Mouse (Mus musculus) brain, embryonic 14.5 days (tissue): ENCODE data around the gene Unc5b. TPM values are rescaled to one million over a fixed set of nuclear protein-coding genes. Genes with fewer than 3 reads are reported as not detected.
A peak's percentile ranks its signal among the peaks of the same experiment; 100 is the strongest.

Experiments used
- DNase-seq: peaks from one replicate; pipeline ENCODE4 v3.0.0-alpha.2; 2011; ENCODE audit warnings: low read depth
- CTCF ChIP-seq: fragments of 200-500 bp; IDR thresholded peaks from 2 replicates; pipeline ENCODE4 v1.5.1; 2012; ENCODE audit warnings: inconsistent platforms, mild to moderate bottlenecking, moderate library complexity, borderline replicate concordance; ENCODE audit not compliant: insufficient read depth, insufficient read length; ENCODE audit errors: extremely low read depth
- POLR2A ChIP-seq: fragments of 200-500 bp; IDR thresholded peaks from 2 replicates; pipeline ENCODE4 v1.6.1; 2012; ENCODE audit warnings: mild to moderate bottlenecking, inconsistent platforms, borderline replicate concordance; ENCODE audit not compliant: poor library complexity, insufficient read depth, insufficient read length, severe bottlenecking; ENCODE audit errors: extremely low read depth
- polyA plus RNA-seq: library from polyadenylated mRNA; depleted of rRNA; stranded (reverse); fragments of >200 nt; gene quantifications from 2 replicates; pipeline ENCODE4 v1.2.3, GENCODE M21; 2012

Gene Unc5b
- polyA plus RNA-seq, 1 experiment: 12.7 TPM

GRCm38 (mm10) chr10:60762126-60762525, 69.3 kb downstream of the Unc5b start:
- DNase-seq: no peak
- TF ChIP-seq POLR2A (no peak), CTCF (no peak)

GRCm38 (mm10) chr10:60760377-60760776, 71.0 kb downstream of the Unc5b start:
- TF ChIP-seq CTCF: peak; percentile 97
- no peak for TF ChIP-seq POLR2A
- DNase-seq: peak; percentile 97

GRCm38 (mm10) chr10:60756992-60757391, 74.4 kb downstream of the Unc5b start:
- peak; percentile 74 for DNase-seq
- TF ChIP-seq POLR2A: no peak
- TF ChIP-seq CTCF: peak; percentile 81

GRCm38 (mm10) chr10:60756146-60756545, 75.2 kb downstream of the Unc5b start:
- TF ChIP-seq POLR2A: no peak
- TF ChIP-seq CTCF: no peak
- no peak for DNase-seq

- TF ChIP-seq POLR2A (no peak), CTCF (no peak)
- no peak for DNase-seq
These were observed 77.4 kb downstream of the Unc5b start for GRCm38 (mm10) chr10:60753941-60754340.

GRCm38 (mm10) chr10:60753261-60753660, 78.1 kb downstream of the Unc5b start:
- TF ChIP-seq POLR2A (no peak), CTCF (no peak)
- no peak for DNase-seq

GRCm38 (mm10) chr10:60752040-60753020, 79.1 kb downstream of the Unc5b start, which contains the start of gene Slc29a3:
Gene Slc29a3 (minus strand): TSS chr10:60752794.
- peak; percentile 97 for DNase-seq
- TF ChIP-seq POLR2A (peak; percentile 85; the same call in 1 of the 2 replicates), CTCF (peak; percentile 62)

- TF ChIP-seq POLR2A (no peak), CTCF (no peak)
- DNase-seq: no peak
These were observed 83.6 kb downstream of the Unc5b start for GRCm38 (mm10) chr10:60747667-60748212.

GRCm38 (mm10) chr10:60746512-60746911, 84.9 kb downstream of the Unc5b start:
- no peak for DNase-seq

GRCm38 (mm10) chr10:60744543-60745290, 86.7 kb downstream of the Unc5b start:
- no peak for DNase-seq
- TF ChIP-seq POLR2A (no peak), CTCF (no peak)

More at GRCm38 (mm10) chr10:60746512-60746911, 84.9 kb downstream of the Unc5b start:
- TF ChIP-seq POLR2A (no peak), CTCF (no peak)

GRCm38 (mm10) chr10:60743681-60744080, 87.7 kb downstream of the Unc5b start:
- no peak for TF ChIP-seq CTCF
- no peak for TF ChIP-seq POLR2A
- no peak for DNase-seq
